Mouse (Mus musculus): ENCODE data around the gene Tmpo.

Gene Tmpo

DNA sequence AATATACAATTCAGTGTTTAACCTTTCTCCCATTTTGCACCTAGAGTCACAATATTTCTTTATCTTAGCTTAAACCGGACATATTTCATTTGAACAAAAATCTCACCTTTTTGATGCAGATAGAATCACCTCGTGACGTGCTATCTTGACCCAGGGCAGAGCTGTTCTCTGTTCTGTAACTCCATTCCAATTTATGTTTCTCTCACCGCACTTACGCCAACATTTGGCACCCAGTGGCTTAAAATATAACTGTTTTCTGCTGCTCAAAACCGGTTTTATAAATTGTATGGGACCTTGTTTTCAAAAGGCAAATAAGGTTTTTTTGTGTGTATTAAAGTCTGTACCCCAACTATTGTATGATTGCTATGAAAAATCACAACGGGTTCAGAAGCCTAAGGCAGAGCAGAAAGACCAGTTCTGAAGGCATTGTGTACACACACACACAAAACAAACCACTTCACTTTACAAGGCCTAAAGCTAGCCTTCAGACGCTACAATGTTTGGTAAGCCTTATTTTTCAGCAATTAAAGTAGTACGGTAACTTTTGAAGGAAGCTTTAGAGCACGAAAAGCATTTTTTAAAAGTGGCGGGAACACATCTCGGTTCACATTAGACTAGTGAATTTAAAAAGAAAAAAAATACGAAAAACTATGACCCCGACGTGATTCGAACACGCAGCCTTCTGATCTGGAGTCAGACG, at the start of gene Tmpo:
Gene Tmpo, minus strand, starts transcription at position 555 of the 700 bp plus-strand sequence.
- in situ Hi-C loops (cut with MboI, MseI), result no loop called here

DNA sequence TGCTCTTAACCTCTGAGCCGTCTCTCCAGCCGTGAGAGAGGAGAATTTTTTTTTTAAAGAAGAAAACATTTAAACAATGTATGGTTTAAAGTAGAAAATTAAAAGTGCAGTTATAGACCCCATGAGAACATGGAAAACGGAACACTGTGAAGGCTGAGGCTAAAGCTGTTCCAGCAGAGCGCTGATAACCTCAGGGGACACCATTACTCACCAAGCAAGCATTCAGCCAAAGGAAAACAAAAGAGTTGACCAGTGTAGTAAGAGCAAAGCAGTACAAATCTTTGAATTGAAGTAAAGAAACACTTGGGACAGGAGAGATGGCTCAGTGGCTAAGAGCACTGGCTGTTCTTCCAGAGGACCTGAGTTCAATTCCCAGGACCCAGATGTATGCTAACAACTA, 49.3 kb upstream of the Tmpo start:
- in situ Hi-C loops (cut with MboI, MseI), result no loop called here

DNA sequence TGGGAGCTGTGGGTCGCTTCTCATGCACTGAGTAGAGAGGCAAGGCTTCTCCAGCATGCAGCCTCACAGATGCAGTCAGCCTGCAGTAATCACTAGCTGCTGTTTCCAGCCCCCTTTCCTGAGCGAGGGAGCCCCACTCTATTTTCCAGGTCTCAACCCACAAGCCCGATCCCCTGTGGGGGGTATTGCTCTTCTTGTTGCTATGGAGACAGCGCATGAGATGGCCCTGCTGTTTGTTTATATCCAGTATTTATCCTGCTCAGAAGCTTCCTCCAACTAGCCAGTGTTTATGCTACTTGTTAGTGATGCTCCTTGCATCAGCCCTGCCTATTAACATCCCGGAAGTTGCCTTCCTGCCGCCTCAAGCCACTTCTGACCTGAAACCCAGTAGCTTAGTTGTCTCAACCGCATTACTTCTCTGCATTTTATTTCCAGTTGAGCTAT, 48.4 kb upstream of the Tmpo start:
- in situ Hi-C loops (cut with MboI, MseI), result no loop called here

DNA sequence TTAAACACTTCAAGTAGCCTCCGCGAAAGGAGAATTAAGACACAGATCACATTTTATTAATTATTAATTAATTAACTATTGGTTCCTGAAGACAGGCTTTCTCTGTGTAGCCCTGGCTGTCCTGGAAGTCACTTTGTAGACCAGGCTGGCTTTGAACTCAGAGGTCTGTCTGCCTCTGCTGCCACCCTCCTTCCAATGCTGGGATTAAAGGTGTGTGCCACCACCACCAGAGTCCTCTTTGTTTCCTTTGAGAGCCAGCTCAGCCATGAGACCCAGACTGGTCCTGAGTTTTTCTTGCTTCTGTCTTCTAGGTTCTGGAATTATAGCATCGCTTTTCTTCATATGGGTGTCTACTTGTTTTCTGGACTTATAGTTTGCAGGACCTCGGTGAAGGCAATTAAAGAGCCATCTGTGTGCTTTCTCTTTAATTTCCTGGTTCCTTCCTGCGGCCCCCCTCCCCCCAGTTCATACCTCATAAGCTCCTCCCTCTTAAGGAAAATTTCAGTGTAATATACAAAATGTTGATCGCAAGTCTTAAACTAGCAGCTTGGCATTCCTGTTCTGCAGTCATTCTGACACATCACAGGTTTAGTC, 47.9 kb upstream of the Tmpo start:
- in situ Hi-C loops (cut with MboI, MseI), result no loop called here

DNA sequence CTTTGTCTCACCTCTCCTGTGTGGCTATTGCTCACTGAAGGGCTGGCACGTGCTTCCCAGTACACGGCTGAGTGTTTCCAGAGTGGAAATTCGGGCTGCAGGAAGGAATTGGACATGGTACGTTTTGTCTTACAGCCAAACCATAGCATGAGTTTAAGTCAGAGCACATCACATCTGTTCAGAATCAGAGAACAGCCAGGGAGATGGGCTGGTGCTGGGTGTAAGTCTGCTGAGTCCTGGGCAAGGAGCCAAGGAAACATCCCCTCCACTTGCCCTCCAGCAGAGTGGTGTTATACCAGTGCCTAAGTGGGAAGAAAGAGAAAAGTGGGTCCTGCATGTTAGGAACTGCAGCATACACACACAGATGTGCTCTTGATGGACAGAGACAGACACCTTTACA, 45.9 kb upstream of the Tmpo start:
- in situ Hi-C loops (cut with MboI, MseI), result no loop called here

DNA sequence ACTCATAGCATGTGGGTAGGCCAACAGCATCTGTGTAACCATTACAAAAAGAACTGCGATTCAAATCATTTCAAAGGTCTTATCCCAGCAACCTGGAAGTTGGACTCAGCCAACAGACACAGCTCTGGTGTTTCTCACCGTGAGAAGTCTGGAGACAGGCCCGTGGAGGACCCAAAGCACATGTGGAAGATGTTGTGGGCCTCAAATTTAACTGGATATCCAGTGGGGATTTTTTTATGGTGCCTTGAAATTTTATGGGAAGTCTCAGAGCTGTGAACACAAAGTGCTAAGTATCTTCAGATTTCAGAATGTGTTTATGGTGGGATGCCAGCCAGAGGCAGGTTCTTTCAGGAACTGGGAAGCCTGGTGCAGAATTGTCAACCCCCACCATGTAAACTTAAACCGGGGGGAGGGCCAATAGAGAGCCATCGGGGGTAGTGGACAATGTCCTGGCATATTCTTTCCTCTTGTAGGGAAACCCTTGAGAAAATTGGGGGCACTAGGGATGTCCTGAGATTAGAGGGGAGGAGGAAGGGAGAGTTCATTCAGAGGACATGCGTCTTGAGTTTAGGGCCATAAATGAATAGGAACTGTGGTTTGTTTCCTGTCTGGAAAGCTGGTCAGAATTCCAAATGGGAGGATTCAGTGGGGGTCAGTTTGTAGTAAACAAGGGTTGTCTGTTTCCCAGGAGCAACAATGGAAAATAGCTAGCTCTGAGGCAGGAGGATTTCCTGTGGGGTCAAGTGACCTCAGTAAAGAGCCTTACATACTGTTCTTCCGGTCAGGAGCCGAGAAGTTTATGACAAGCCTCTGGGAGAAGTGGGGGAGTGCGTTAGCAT, 41.5 kb upstream of the Tmpo start:
- in situ Hi-C loops (cut with MboI, MseI), result no loop called here

DNA sequence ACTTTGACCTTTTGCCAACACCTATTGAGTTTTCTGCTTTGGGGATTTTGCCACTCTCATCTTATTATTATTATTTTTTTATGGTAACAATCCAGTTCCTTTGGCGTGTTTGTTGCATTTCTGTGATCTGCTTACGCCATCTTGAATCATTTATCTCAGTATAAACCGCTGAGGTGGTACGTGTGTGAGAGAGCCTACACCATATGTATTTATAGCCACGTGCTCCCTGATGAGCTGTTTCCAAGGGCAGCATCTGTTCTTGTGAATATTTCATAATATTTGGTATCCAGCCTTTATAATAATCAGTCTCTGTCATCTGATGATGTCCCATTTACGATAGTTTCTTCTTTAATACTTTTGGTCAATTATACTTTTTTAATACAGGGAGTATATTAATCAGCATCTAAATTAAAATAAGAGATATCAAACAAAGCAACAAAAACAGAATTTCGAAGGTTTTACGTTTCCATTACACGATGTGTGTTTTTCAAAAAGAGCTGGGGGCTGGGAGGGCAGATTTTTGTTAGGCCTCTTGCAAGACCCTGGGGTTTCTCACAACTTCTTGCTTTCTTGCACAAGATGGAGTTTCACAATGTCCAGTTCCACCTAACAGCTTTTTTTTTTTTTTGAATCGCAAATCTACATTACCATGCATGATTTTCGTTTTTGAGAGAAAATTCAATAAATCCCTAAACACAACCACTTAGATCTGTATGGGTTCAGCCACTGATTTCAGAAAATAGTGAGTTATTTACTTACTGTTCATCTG, 28.0 kb upstream of the Tmpo start:
- in situ Hi-C loops (cut with MboI, MseI), result no loop called here

DNA sequence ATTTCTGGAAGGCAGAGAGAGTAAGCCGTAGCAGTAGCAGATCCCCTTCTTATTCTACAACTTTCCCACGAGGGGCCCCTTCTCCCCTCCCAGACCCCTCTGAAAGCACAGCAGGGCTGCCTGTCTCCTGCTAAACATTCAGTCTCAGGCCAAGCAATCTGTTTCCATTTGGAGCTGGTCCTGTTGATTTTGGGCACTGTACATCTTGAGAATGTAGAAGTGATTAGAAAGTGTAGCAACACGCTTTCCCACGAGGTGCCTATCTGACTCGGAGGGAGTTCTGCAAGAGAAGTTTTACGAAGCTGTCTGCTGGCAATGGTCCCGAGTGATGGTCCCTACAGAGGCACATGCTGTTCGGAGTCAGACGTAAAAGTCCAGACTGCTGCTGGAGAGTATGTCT, 27.3 kb upstream of the Tmpo start:
- in situ Hi-C loops (cut with MboI, MseI), result no loop called here

DNA sequence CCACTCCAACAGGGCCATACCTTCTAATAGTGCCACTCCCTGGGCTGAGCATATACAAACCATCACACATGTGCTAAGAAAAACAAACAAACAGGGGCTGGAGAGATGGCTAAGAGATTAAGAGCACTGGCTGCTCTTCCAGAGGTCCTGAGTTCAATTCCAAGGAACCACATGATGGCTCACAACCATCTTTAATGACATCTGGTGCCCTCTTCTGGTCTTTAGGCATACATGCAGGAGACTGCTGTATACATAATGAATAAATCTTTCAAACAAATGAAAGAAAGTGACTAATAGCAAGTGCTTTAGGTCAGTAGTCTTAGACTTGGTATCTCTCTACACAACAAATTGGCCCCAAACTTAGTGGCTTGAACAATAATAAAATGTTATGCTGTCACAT, 26.2 kb upstream of the Tmpo start:
- in situ Hi-C loops (cut with MboI, MseI), result no loop called here

DNA sequence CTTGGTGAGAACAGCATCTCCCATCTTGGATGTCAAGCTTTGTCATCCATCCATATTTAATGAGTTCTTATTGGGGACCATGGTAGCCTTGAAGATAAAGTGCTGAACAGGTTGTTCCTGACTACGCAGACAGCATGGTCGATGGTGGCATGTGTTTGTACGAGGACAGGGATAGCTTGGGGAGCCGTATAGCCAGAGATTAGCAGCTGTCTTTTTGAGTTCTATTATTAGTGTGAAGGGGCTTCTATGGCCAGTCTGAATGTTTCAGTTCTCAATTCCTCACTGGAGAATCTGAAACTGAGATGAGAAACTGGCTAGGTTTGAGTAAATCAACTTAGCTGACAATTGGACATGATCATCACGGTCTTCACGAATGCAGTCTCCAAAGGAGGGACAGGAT, 24.5 kb upstream of the Tmpo start:
- in situ Hi-C loops (cut with MboI, MseI), result no loop called here

DNA sequence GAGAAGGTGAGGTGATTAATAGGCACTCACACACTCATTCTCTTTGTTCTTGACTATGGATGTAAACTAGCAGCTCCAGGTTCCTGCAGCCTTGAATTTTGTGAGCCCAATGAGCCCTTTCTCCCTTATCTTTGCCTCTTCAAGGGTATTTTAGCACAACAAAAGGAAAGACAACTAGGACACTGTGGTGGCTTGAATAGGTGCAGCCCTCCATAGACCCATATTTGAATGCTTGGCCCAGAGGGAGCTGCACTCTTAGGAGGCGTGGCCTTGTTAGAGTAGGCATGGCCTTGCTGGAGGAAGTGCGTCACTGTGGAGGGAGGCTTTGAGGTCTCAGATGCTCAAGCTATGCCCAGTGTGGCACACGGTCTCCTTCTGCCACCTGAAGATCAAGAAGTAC, 19.5 kb upstream of the Tmpo start:
- in situ Hi-C loops (cut with MboI, MseI), result no loop called here

DNA sequence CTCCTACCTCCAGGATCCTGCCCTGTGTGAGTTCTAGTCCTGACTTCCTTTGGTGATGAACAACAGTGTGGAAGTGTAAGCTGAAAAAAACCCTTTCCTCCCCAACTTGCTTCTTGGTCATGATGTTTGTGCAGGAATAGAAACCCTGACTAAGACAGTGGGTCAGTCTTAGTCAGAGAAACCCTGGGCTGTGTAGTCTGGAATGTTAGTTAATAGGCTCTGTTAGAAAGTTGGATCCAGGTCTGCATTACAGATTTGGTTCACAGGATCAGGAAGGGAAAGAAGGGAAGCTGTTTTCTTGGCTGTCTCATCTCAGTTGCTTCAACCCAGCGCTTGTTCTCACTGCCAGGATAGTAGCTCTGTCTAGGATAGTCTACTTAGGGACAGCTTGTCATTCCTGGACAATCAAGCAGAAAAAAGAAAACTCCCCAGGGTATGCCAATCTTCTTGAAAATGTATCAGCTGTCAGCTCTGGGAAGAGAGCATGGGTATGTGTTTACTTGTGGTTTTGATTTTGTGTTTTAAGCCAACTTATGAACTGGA, 18.2 kb upstream of the Tmpo start:
- in situ Hi-C loops (cut with MboI, MseI), result no loop called here

DNA sequence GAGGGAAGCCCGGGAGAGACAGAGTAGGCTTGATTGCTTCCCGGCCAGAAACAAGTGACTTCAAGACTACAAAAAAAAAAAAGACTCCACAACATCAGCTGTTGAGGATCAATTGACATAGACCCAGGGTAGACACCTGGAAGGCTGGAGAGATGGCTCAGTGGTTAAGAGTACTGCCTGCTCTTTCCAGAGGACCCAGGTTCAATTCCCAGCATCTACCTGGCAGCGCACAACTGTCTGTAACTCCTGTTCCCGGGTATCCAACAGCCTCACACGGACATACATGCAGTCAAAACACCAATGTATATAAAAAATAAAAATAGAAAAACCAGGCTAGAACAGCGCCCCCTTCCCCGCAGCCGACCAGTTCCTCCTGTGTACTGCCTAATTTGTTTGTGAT, 16.6 kb upstream of the Tmpo start:
- in situ Hi-C loops (cut with MboI, MseI), result no loop called here

DNA sequence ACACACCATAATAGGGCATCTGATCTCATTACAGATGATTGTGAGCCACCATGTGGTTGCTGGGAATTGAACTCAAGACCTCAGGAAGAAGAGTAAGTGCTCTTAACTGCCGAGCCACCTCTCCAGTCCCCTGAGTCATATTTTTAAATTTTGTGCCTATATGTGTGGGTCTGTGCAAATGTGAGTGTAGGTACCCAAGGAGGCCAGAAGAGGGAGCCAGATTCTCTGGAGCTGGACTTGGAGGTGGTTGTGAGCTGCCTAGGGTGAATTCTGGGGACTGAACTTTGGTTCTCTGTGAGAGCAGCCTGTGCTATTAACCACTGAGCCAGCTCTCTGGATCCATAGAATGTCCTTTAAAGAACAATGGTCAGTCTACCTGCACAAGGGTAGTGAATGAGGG, 15.7 kb upstream of the Tmpo start:
- in situ Hi-C loops (cut with MboI, MseI), result no loop called here

DNA sequence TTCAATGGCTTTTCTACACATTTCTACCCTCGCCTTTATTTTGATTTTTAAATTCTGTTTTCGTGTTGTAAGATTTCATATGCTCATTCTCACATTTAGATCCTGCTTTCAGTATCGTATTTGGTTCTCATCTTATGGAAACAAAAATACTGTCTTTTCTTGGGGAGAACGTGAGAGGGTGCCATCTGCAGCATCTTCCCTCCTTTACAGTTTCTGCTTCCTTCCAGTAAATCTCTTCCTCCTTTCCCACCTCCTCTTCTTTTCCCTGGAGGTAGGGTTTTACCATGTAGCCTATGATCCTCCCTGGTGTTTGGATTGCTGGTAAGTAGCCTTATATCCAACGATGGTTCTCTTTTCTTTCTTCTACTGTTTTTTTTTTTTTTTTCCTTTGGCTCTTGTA, 14.6 kb upstream of the Tmpo start:
- in situ Hi-C loops (cut with MboI, MseI), result no loop called here

DNA sequence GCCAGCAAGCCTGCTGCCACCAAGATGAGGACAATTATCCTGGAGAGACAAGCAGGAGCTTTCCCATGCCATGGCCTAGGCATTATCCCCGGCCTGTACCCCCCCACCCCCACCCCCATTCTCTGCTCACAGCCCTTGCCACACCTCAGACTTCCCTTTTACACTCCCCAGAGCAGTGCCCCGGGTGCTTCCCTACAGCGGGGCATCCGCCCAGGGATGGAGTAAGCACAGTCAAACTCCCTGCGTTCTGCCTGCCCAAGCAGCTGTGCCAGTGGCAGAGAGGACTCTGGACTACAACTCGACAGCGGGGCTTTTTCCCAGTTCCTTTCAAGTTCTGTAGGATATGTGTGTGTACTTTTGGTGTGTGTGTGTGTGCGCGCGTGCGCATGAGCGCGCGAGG, 14.0 kb upstream of the Tmpo start:
- in situ Hi-C loops (cut with MboI, MseI), result no loop called here

DNA sequence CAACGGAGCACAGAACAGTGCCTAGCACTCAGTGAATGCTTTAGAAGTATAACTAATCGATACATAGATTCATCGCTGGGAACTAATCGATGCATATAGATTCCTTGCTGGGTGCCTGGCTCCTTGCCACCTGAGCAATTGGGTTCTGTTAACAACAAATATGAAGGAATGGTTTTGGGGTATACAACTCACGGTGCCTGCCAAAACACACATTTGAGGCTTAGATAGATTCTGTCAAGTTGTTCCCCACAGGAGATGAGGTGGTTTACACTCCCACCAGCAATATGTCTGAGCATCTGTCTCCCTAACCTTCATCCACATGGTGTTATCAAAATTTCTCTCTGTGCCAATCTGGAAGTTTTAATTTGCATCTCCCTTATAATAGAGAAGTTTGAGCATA, 10.7 kb upstream of the Tmpo start:
- in situ Hi-C loops (cut with MboI, MseI), result no loop called here

DNA sequence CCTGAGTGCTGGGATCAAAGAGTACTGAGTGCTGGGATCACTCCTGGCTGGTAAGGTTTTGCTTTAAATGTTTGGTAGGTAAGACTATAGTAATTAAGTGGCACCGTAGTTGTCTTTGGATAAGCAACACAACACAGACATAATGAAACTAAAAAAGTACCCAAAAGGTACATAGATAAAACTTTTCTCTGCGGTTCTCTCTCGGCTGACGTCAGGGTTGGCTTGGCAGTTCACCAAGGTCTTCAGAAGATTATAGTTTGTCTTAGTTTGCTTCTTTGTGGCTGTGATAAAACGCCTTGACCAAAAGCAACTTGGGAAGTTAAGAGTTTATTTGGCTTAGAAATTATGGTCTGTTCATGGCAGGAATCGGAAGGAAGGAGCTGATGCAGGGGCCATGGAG, 8.4 kb upstream of the Tmpo start:
- in situ Hi-C loops (cut with MboI, MseI), result no loop called here

DNA sequence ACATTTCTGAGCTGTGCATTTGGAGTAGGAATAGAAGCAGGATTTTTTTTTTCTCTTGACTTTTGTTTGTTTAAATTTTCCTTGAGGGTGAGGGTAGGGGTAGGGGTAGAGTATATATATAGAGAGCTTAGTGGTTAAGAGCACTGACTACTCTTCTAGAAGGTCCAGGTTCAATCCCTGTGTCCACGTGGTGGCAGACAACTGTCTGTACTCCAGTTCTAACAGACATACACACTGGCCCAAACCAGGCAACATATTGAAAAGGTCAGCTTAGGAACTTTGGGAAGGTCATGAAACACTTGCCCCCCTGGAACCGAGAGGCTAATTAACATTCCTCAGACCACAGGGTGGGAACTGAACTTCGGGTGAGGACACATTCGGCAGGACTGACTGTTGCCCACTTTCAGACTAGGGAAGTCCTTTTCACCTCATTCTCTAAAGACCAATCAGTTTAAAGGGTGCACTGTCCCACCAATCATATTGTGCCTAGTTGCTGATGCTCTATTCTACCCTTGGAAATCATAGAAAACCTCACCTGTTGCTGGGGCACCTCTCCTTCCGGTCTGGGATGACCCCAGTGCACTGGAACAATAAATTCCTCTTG, 7.7 kb upstream of the Tmpo start:
- in situ Hi-C loops (cut with MboI, MseI), result no loop called here

DNA sequence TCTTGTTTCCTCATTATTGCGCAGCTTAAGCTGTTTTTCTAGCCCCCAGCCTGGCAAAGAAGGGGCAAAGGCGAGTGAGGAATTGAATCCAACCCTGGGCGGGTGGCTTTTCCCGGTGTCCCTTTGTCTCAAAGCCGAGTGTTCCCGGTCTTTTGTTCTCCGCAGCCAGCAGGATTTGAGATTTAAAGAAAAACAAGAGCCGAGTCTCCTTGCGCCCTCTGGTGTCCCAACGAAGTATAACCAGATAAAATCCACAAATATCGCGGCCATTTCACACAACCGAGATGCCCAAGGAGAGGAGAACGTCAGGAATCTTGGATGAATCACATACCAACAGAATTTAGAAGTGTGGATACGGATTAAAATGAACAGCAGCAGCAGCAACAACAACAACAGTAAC, 6.8 kb upstream of the Tmpo start:
- in situ Hi-C loops (cut with MboI, MseI), result no loop called here

DNA sequence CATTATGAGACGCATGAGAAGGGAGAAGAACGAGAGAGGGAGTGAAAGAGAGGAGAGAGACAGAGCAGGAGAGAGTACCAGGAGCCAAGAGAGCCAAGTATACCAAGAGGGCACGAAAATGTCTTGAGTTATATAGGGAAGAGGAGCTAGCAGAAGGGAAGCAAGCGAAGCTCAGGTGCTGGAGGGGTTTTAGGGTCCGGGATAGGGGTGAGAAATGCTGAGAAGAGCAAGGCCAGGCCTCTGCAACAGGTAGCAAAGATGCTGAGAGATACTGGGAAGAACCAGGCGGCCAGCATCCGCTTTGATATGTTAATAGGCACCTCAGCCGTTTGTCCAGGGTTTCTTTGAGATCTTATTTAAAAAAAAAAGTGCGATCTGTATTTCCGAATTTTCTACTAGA, 6.2 kb upstream of the Tmpo start:
- in situ Hi-C loops (cut with MboI, MseI), result no loop called here

All from T-helper 2 cell (primary cell).